Mouse (Mus musculus) heart, adult 2 months (tissue): Measurements from ENCODE around the gene Rab11fip4. TPM values are rescaled to one million over a fixed set of nuclear protein-coding genes. Genes with fewer than 3 reads are reported as not detected.

Experiments used
- DNase-seq, 2 experiments: peaks; one replicate each; pipeline ENCODE4 v3.0.0; 2021
- H3K27ac ChIP-seq: fragments of 200-600 bp; 2 replicates; pipeline ENCODE4 v1.8.1; 2022
- H3K27me3 ChIP-seq: fragments of 200-500 bp; 2 replicates; pipeline ENCODE4 v1.6.1; 2012; ENCODE audit warnings: mild to moderate bottlenecking, low read length, inconsistent platforms, mixed read lengths; ENCODE audit not compliant: control insufficient read depth, insufficient read depth
- H3K36me3 ChIP-seq: fragments of 200-500 bp; 2 replicates; pipeline ENCODE4 v1.6.1; 2012; ENCODE audit warnings: low read length, inconsistent platforms; ENCODE audit not compliant: control insufficient read depth, insufficient read depth
- H3K4me1 ChIP-seq: fragments of 200-500 bp; 2 replicates; pipeline ENCODE4 v1.6.1; 2011; ENCODE audit warnings: low read length; ENCODE audit not compliant: control insufficient read depth, insufficient read depth
- H3K4me3 ChIP-seq: fragments of 200-600 bp; 2 replicates; pipeline ENCODE4 v1.8.1; 2022
- H3K79me2 ChIP-seq: fragments of 200-500 bp; replicated peaks from 2 replicates; pipeline ENCODE4 v1.6.1; 2012; ENCODE audit warnings: mild to moderate bottlenecking, inconsistent platforms, low read length, moderate library complexity, mixed read lengths; ENCODE audit not compliant: control insufficient read depth, insufficient read depth
- H3K9ac ChIP-seq: fragments of 200-500 bp; 2 replicates; pipeline ENCODE4 v1.6.1; 2012; ENCODE audit warnings: low read depth, mild to moderate bottlenecking, control low read depth, inconsistent platforms, low read length, mixed read lengths
- CTCF ChIP-seq: fragments of 200-600 bp; IDR thresholded peaks from 2 replicates; pipeline ENCODE4 v1.8.1; 2022; ENCODE audit warnings: antibody characterized with exemption, mild to moderate bottlenecking, moderate library complexity
- EP300 ChIP-seq: fragments of 200-500 bp; IDR thresholded peaks from 2 replicates; pipeline ENCODE4 v1.6.1; 2011; ENCODE audit warnings: low read depth, low read length, control low read depth; ENCODE audit not compliant: insufficient read depth
- POLR2A ChIP-seq: fragments of 200-500 bp; IDR thresholded peaks from 2 replicates; pipeline ENCODE4 v1.6.1; 2011; ENCODE audit warnings: mild to moderate bottlenecking, low read depth, low read length, control low read depth; ENCODE audit not compliant: insufficient read depth
- whole genome bisulfite sequencing: fragments of 180-500 bp; shearing (Covaris S2); methylation state at CpG from one replicate; pipeline ENCODE4 v1.1.7; 2018; 5-methylcytosine and 5-hydroxymethylcytosine counted together
- intact Hi-C: fragments of 180-260 bp; cut with DNase I; formaldehyde crosslinking; loops from one replicate; pipeline ENCODE4 v1.15.1; 2025
- polyA plus RNA-seq: library from polyadenylated mRNA; depleted of rRNA; stranded (reverse); fragments of >200 nt; gene quantifications from 2 replicates; pipeline ENCODE4 v1.2.3, GENCODE M21; 2012
- total RNA-seq, 2 experiments: library from RNA; stranded (reverse); gene quantifications; 2 replicates each; pipeline ENCODE4 v1.2.3; 2021

The Rab11fip4 gene
- total and polyA plus RNA-seq, 3 experiments: 0.11 to 0.66 (median 0.26) TPM

- Histone ChIP-seq H3K4me1 (no peaks in the 10 kb centered on the region), H3K79me2 (no peaks in the 10 kb centered on the region), H3K9ac (no peak overlapping the region), H3K27me3 (no peaks in the 10 kb centered on the region), H3K27ac (no peak overlapping the region), H3K4me3 (no peak overlapping the region), H3K36me3 (no peaks in the 10 kb centered on the region)
- TF ChIP-seq POLR2A (no peak), EP300 (no peak), CTCF (no peak)
- intact Hi-C loops: no loop called here
- 83% methylated on average over 20 of the region's 20 CpGs for WGBS
- DNase-seq: no peak
Measured at GRCm38 (mm10) chr11:79652921-79653575, 62.0 kb downstream of the Rab11fip4 start.

- H3K27me3 ChIP-seq: no peaks in the 10 kb centered on the region
- intact Hi-C loops: no loop called here
- no peaks in the 10 kb centered on the region for H3K36me3 ChIP-seq
- no peak overlapping the region for H3K4me3 ChIP-seq
- no peaks in the 10 kb centered on the region for H3K4me1 ChIP-seq
- TF ChIP-seq EP300 (no peak), POLR2A (no peak), CTCF (no peak)
- WGBS: 77% methylated on average over 4 of the region's 4 CpGs
- H3K79me2 ChIP-seq: no peaks in the 10 kb centered on the region
- H3K9ac ChIP-seq: no peak overlapping the region
- no peak for DNase-seq
- H3K27ac ChIP-seq: no peak overlapping the region
Measured at GRCm38 (mm10) chr11:79654407-79654831, 63.4 kb downstream of the Rab11fip4 start.

GRCm38 (mm10) chr11:79655592-79655991, 64.6 kb downstream of the Rab11fip4 start:
- no peak for TF ChIP-seq POLR2A
- TF ChIP-seq EP300: no peak
- TF ChIP-seq CTCF: no peak
- H3K9ac ChIP-seq: no peak overlapping the region
- no peak for DNase-seq

GRCm38 (mm10) chr11:79656491-79656890, 65.5 kb downstream of the Rab11fip4 start:
- 100% methylated on average over 1 of the region's 1 CpGs for WGBS
- Histone ChIP-seq H3K27me3 (peaks cover 5% of the 10 kb centered on the region; the same call in 1 of the 2 replicates), H3K79me2 (no peaks in the 10 kb centered on the region), H3K27ac (no peak overlapping the region), H3K4me3 (no peak overlapping the region), H3K36me3 (no peaks in the 10 kb centered on the region), H3K9ac (no peak overlapping the region), H3K4me1 (no peaks in the 10 kb centered on the region)
- DNase-seq: no peak
- no peak for TF ChIP-seq CTCF
- TF ChIP-seq EP300: no peak
- no peak for TF ChIP-seq POLR2A
- intact Hi-C loops: no loop called here

More at GRCm38 (mm10) chr11:79655592-79655991, 64.6 kb downstream of the Rab11fip4 start:
- Histone ChIP-seq H3K79me2 (no peaks in the 10 kb centered on the region), H3K36me3 (no peaks in the 10 kb centered on the region), H3K27ac (no peak overlapping the region), H3K27me3 (peaks cover 2% of the 10 kb centered on the region; the same call in 1 of the 2 replicates), H3K4me1 (no peaks in the 10 kb centered on the region), H3K4me3 (no peak overlapping the region)
- intact Hi-C loops: no loop called here
- WGBS: 88% methylated on average over 7 of the region's 7 CpGs

GRCm38 (mm10) chr11:79657053-79657452, 66.0 kb downstream of the Rab11fip4 start:
- DNase-seq: no peak
- Histone ChIP-seq H3K4me1 (no peaks in the 10 kb centered on the region), H3K9ac (no peak overlapping the region), H3K27me3 (peaks cover 5% of the 10 kb centered on the region; the same call in 1 of the 2 replicates), H3K27ac (no peak overlapping the region), H3K79me2 (no peaks in the 10 kb centered on the region), H3K4me3 (no peak overlapping the region), H3K36me3 (no peaks in the 10 kb centered on the region)
- intact Hi-C loops: no loop called here
- TF ChIP-seq CTCF: no peak
- no peak for TF ChIP-seq EP300
- no peak for TF ChIP-seq POLR2A
- WGBS: 77% methylated on average over 5 of the region's 5 CpGs

- TF ChIP-seq EP300: no peak
- no peak for TF ChIP-seq POLR2A
- TF ChIP-seq CTCF: no peak
- H3K9ac ChIP-seq: no peak overlapping the region
- H3K4me1 ChIP-seq: no peaks in the 10 kb centered on the region
- no peak overlapping the region for H3K27ac ChIP-seq
- H3K27me3 ChIP-seq: peaks cover 5% of the 10 kb centered on the region; the same call in 1 of the 2 replicates
- H3K4me3 ChIP-seq: no peak overlapping the region
- intact Hi-C loops: no loop called here
- DNase-seq: no peak
- H3K36me3 ChIP-seq: no peaks in the 10 kb centered on the region
- H3K79me2 ChIP-seq: no peaks in the 10 kb centered on the region
- 88% methylated on average over 10 of the region's 10 CpGs for WGBS
Measured at GRCm38 (mm10) chr11:79658205-79658825, 67.3 kb downstream of the Rab11fip4 start.
